Mouse (Mus musculus) forebrain, embryonic 12.5 days (tissue): ENCODE data around the gene Agtrap. TPM values are rescaled to one million over a fixed set of nuclear protein-coding genes. Genes with fewer than 3 reads are reported as not detected.
A peak's percentile ranks its signal among the peaks of the same experiment; 100 is the strongest.
"Not testable (repeated sequence)": the region's sequence is repeated elsewhere in the genome, so short reads cannot be mapped to it uniquely, and the experiment has no call there.

Source experiments
- ATAC-seq: fragments of 200-750 bp; cut with Nextera tagmentation; 2 replicates; pipeline ENCODE4 v1.8.0; 2017; ENCODE audit warnings: moderate TSS enrichment; ENCODE audit not compliant: low FRiP score
- H3K27ac ChIP-seq: fragments of 300-500 bp; sonication (generic); 2 replicates; pipeline ENCODE4 v1.5.1; 2016; ENCODE audit warnings: mild to moderate bottlenecking
- H3K27me3 ChIP-seq: fragments of 300-500 bp; sonication (generic); 2 replicates; pipeline ENCODE4 v1.6.1; 2016; ENCODE audit warnings: mild to moderate bottlenecking
- H3K36me3 ChIP-seq: fragments of 300-500 bp; sonication (generic); replicated peaks from 2 replicates; pipeline ENCODE4 v1.6.1; 2016; ENCODE audit warnings: mild to moderate bottlenecking
- H3K4me1 ChIP-seq: fragments of 300-500 bp; sonication (generic); 2 replicates; pipeline ENCODE4 v1.6.1; 2016
- H3K4me2 ChIP-seq: fragments of 300-500 bp; sonication (generic); 2 replicates; pipeline ENCODE4 v1.6.1; 2016; ENCODE audit warnings: mild to moderate bottlenecking, moderate library complexity
- H3K4me3 ChIP-seq: fragments of 300-500 bp; sonication (generic); replicated peaks from 2 replicates; pipeline ENCODE4 v1.5.1; 2016; ENCODE audit warnings: mild to moderate bottlenecking
- H3K9ac ChIP-seq: fragments of 300-500 bp; sonication (generic); 2 replicates; pipeline ENCODE4 v1.6.1; 2016; ENCODE audit warnings: mild to moderate bottlenecking
- H3K9me3 ChIP-seq: fragments of 300-500 bp; sonication (generic); 2 replicates; pipeline ENCODE4 v1.6.1; 2016
- WGBS: fragments of 180-500 bp; shearing (Covaris S2); methylation state at CpG from one replicate; pipeline ENCODE4 v1.1.7; 2016; 5-methylcytosine and 5-hydroxymethylcytosine counted together
- polyA plus RNA-seq: library from polyadenylated mRNA; unstranded; fragments of >200 nt; fragmentation: Nextera tagmentation; extraction: Ambion mirVana; gene quantifications from 2 replicates; pipeline ENCODE4 v1.2.1, GENCODE M21; 2016

Agtrap gene
- polyA plus RNA-seq, 1 experiment from 2014 or later, result 9.2 TPM

- Histone ChIP-seq H3K9me3 (no peaks in the 10 kb centered on the region; the same call in 1 of the 2 replicates), H3K27me3 (0 out of 2 replicates have a peak, but pooled peaks cover 4% of the 10 kb centered on the region), H3K4me2 (no peak overlapping the region), H3K9ac (no peak overlapping the region), H3K4me3 (no peak overlapping the region), H3K36me3 (no peaks in the 10 kb centered on the region), H3K27ac (peak overlapping the region; percentile 31; the same call in 1 of the 2 replicates), H3K4me1 (peaks cover 32% of the 10 kb centered on the region)
- no peak for ATAC-seq
- WGBS, result 83% methylated on average over 9 of the region's 9 CpGs
Measured at GRCm38 (mm10) chr4:148120555-148120954, 32.7 kb upstream of the Agtrap start.

- not testable (repeated sequence) for H3K27me3 ChIP-seq, H3K4me3 ChIP-seq, H3K9ac ChIP-seq, H3K4me2 ChIP-seq, H3K36me3 ChIP-seq, H3K27ac ChIP-seq, ATAC-seq, H3K9me3 ChIP-seq
- H3K4me1 ChIP-seq, result peaks cover 38% of the 10 kb centered on the region
- WGBS, result 86% methylated on average over 9 of the region's 9 CpGs
Measured at GRCm38 (mm10) chr4:148119578-148119977, 31.7 kb upstream of the Agtrap start.

GRCm38 (mm10) chr4:148117392-148117791, 29.6 kb upstream of the Agtrap start:
- Histone ChIP-seq H3K4me2 (no peak overlapping the region), H3K27me3 (0 out of 2 replicates have a peak, but pooled peaks cover 8% of the 10 kb centered on the region), H3K36me3 (0 out of 2 replicates have a peak, but pooled peaks cover 3% of the 10 kb centered on the region), H3K27ac (no peak overlapping the region), H3K9ac (no peak overlapping the region), H3K9me3 (no peaks in the 10 kb centered on the region; the same call in 1 of the 2 replicates), H3K4me3 (no peak overlapping the region), H3K4me1 (peaks cover 25% of the 10 kb centered on the region)
- WGBS, result 74% methylated on average over 4 of the region's 4 CpGs
- no peak for ATAC-seq

- H3K36me3 ChIP-seq, result 0 out of 2 replicates have a peak, but pooled peaks cover 4% of the 10 kb centered on the region
- H3K4me3 ChIP-seq, result no peak overlapping the region
- 0 out of 2 replicates have a peak, but pooled peaks cover 8% of the 10 kb centered on the region for H3K27me3 ChIP-seq
- H3K27ac ChIP-seq, result no peak overlapping the region
- WGBS, result 77% methylated on average over 4 of the region's 4 CpGs
- H3K4me2 ChIP-seq, result no peak overlapping the region
- no peak overlapping the region for H3K9ac ChIP-seq
- ATAC-seq, result no peak
- H3K9me3 ChIP-seq, result no peaks in the 10 kb centered on the region; the same call in 1 of the 2 replicates
- peaks cover 18% of the 10 kb centered on the region for H3K4me1 ChIP-seq
Measured at GRCm38 (mm10) chr4:148116657-148117056, 28.8 kb upstream of the Agtrap start.

- 0 out of 2 replicates have a peak, but pooled peaks cover 4% of the 10 kb centered on the region for H3K36me3 ChIP-seq
- no peak overlapping the region for H3K4me3 ChIP-seq
- H3K27me3 ChIP-seq, result 0 out of 2 replicates have a peak, but pooled peaks cover 8% of the 10 kb centered on the region
- peak; percentile 36; the same call in 1 of the 2 replicates for ATAC-seq
- peak overlapping the region; percentile 36; the same call in 1 of the 2 replicates for H3K9ac ChIP-seq
- H3K4me2 ChIP-seq, result peak overlapping the region; percentile 34; the same call in 1 of the 2 replicates
- H3K27ac ChIP-seq, result no peak overlapping the region
- WGBS, result 6% methylated on average over 15 of the region's 15 CpGs
- H3K4me1 ChIP-seq, result peaks cover 11% of the 10 kb centered on the region
- H3K9me3 ChIP-seq, result no peaks in the 10 kb centered on the region; the same call in 1 of the 2 replicates
Measured at GRCm38 (mm10) chr4:148115467-148115866, 27.6 kb upstream of the Agtrap start.

GRCm38 (mm10) chr4:148114758-148115391, 27.0 kb upstream of the Agtrap start:
- 0 out of 2 replicates have a peak, but pooled peaks cover 8% of the 10 kb centered on the region for H3K27me3 ChIP-seq
- H3K9me3 ChIP-seq, result no peaks in the 10 kb centered on the region; the same call in 1 of the 2 replicates
- H3K4me3 ChIP-seq, result no peak overlapping the region
- peaks cover 11% of the 10 kb centered on the region for H3K4me1 ChIP-seq
- peak; percentile 80 for ATAC-seq
- peak overlapping the region; percentile 34 for H3K4me2 ChIP-seq
- peak overlapping the region; percentile 36; the same call in 1 of the 2 replicates for H3K9ac ChIP-seq
- peaks cover 4% of the 10 kb centered on the region; the same call in 1 of the 2 replicates for H3K36me3 ChIP-seq
- peak overlapping the region; percentile 69; the same call in 1 of the 2 replicates for H3K27ac ChIP-seq
- 3% methylated on average over 15 of the region's 15 CpGs for WGBS

- peaks cover 11% of the 10 kb centered on the region for H3K4me1 ChIP-seq
- H3K4me2 ChIP-seq, result no peak overlapping the region
- no peak overlapping the region for H3K27ac ChIP-seq
- WGBS, result 88% methylated on average over 12 of the region's 12 CpGs
- 0 out of 2 replicates have a peak, but pooled peaks cover 8% of the 10 kb centered on the region for H3K27me3 ChIP-seq
- H3K36me3 ChIP-seq, result peaks cover 6% of the 10 kb centered on the region
- H3K4me3 ChIP-seq, result no peak overlapping the region
- no peak for ATAC-seq
- H3K9ac ChIP-seq, result no peak overlapping the region
- H3K9me3 ChIP-seq, result no peaks in the 10 kb centered on the region; the same call in 1 of the 2 replicates
Measured at GRCm38 (mm10) chr4:148112519-148112918, 24.7 kb upstream of the Agtrap start.

- no peaks in the 10 kb centered on the region for H3K4me1 ChIP-seq
- H3K4me3 ChIP-seq, result no peak overlapping the region
- no peaks in the 10 kb centered on the region for H3K27me3 ChIP-seq
- no peaks in the 10 kb centered on the region for H3K9me3 ChIP-seq
- no peak for ATAC-seq
- no peak overlapping the region for H3K27ac ChIP-seq
- WGBS, result 85% methylated on average over 5 of the region's 5 CpGs
- H3K4me2 ChIP-seq, result no peak overlapping the region
- no peak overlapping the region for H3K9ac ChIP-seq
- H3K36me3 ChIP-seq, result peaks cover 6% of the 10 kb centered on the region
Measured at GRCm38 (mm10) chr4:148109215-148109614, 21.4 kb upstream of the Agtrap start.

- no peak overlapping the region for H3K4me2 ChIP-seq
- no peak for ATAC-seq
- 69% methylated on average over 7 of the region's 7 CpGs for WGBS
- H3K27me3 ChIP-seq, result no peaks in the 10 kb centered on the region
- H3K4me1 ChIP-seq, result no peaks in the 10 kb centered on the region
- no peaks in the 10 kb centered on the region for H3K9me3 ChIP-seq
- H3K27ac ChIP-seq, result no peak overlapping the region
- H3K36me3 ChIP-seq, result peaks cover 6% of the 10 kb centered on the region
- H3K4me3 ChIP-seq, result no peak overlapping the region
- H3K9ac ChIP-seq, result no peak overlapping the region
Measured at GRCm38 (mm10) chr4:148108565-148109100, 20.8 kb upstream of the Agtrap start.

GRCm38 (mm10) chr4:148107621-148108291, 19.9 kb upstream of the Agtrap start:
- no peak for ATAC-seq
- no peaks in the 10 kb centered on the region for H3K4me1 ChIP-seq
- H3K36me3 ChIP-seq, result peaks cover 6% of the 10 kb centered on the region
- no peak overlapping the region for H3K4me3 ChIP-seq
- no peak overlapping the region for H3K9ac ChIP-seq
- 0 out of 2 replicates have a peak overlapping the region, but pooled peaks have one; percentile 54 for H3K27ac ChIP-seq
- H3K4me2 ChIP-seq, result no peak overlapping the region
- H3K9me3 ChIP-seq, result no peaks in the 10 kb centered on the region
- no peaks in the 10 kb centered on the region for H3K27me3 ChIP-seq
- 81% methylated on average over 22 of the region's 22 CpGs for WGBS

GRCm38 (mm10) chr4:148104146-148104545, 16.3 kb upstream of the Agtrap start:
- no peak overlapping the region for H3K9ac ChIP-seq
- H3K36me3 ChIP-seq, result no peaks in the 10 kb centered on the region; the same call in none of the 2 replicates
- H3K4me3 ChIP-seq, result no peak overlapping the region
- no peak overlapping the region for H3K27ac ChIP-seq
- H3K4me1 ChIP-seq, result peaks cover 14% of the 10 kb centered on the region
- H3K9me3 ChIP-seq, result no peaks in the 10 kb centered on the region
- no peak for ATAC-seq
- WGBS, result 95% methylated on average over 3 of the region's 3 CpGs
- H3K4me2 ChIP-seq, result no peak overlapping the region
- H3K27me3 ChIP-seq, result peaks cover 7% of the 10 kb centered on the region; the same call in 1 of the 2 replicates
